Mouse (Mus musculus): ENCODE results near the gene Zcwpw1.
"Not testable (repeated sequence)": the region's sequence is repeated elsewhere in the genome, so short reads cannot be mapped to it uniquely, and the experiment has no call there.

The Zcwpw1 gene

DNA sequence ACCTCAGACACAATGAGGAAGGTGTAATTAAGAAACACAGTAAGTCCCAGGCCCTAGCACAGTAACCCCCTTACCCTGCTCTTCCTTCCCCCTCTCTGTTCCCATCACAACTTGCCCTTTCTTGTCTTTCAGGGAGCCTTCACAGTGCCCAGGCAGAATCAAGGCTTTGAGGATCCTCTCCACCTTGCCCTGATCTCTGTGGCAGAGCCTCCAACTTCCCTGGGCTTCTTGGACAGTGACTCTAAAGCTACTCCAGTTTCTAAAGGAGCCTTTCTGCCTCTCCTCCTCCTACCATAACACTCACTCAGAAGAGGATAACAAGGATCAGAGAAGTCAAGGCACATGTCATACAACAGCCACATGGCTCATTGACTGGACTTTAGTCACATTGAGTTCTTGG is 49.0 kb downstream of the Zcwpw1 start:
- DNase-seq = no peak

- not testable (repeated sequence) for DNase-seq
Observed at GRCm38 (mm10) chr5:137837110-137837509, 49.5 kb downstream of the Zcwpw1 start.

DNA sequence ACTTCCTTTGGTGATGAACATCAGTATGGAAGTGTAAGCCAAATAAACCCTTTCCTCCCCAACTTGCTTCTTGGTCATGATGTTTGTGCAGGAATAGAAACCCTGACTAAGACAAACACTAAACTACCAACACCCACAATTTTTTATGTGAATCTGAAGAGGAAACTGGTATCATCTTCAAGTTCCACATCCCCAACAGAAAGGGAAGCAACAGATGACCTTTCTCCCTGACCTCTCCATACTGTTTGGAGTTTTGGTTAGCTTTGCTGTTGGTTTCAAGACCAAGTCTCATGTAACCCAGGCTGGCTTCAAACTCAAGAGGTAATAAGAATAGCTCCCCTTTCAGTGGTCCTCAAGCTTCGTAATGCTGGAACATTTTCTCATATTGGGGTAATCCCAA is 62.7 kb downstream of the Zcwpw1 start:
- DNase-seq = not testable (repeated sequence)

DNA sequence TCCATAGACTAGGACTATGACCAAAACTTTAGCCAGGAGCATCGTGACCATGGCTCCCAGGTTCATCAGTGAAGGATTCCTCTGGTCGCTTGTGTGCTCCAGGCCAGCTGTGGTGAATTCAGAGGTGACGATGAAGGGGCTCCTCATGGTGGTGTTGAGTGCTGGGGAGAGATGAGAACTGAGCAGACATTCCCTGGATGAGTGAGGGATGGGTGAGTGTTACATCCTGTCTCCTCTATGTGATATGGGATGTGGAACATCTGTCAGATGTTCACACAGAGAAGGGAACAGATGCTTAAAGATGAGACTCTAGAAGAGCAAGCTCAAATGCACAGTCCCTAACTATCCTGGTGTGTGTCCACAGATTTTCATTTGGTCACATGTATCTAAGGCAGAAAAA is 67.3 kb downstream of the Zcwpw1 start:
- DNase-seq = not testable (repeated sequence)

DNA sequence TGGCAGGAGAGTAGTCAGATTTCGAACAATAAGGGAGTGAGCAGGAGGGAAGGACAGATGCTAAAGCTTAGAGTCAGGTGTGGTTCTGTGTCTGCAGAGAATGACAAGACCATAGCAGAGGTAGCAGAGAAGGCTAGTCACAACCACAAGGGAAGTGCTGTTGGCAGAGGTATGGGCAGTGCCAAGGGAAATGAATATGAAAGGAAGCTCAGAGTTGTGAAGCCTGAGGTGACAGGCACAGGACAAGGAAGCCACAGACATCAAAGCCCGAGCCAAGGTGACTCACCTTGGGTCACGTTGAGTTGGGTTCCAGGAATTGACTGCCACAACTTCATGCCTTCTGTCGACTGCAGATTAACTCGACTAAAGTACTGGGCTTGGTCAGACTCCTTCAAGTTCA is 69.3 kb downstream of the Zcwpw1 start:
- not testable (repeated sequence) for DNase-seq

- DNase-seq = not testable (repeated sequence)
Observed at GRCm38 (mm10) chr5:137857960-137858710, 70.5 kb downstream of the Zcwpw1 start, which contains the start of gene Pilrb1. Pilrb1 (minus strand) TSS chr5:137858106.

DNA sequence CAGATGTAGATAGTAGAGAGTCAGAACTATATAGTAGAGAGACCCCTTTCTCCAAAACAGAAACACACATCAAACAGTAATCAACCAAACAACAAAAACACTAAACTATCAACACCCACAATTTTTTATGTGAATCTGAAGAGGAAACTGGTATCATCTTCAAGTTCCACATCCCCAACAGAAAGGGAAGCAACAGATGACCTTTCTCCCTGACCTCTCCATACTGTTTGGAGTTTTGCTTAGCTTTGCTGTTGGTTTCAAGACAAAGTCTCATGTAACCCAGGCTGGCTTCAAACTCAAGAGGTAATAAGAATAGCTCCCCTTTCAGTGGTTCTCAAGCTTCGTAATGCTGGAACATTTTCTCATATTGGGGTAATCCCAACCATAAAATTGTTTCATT is 76.4 kb downstream of the Zcwpw1 start:
- not testable (repeated sequence) for DNase-seq

GRCm38 (mm10) chr5:137868600-137868999 is 81.0 kb downstream of the Zcwpw1 start:
- not testable (repeated sequence) for DNase-seq

- DNase-seq = not testable (repeated sequence)
Observed at GRCm38 (mm10) chr5:137871644-137872380, 84.2 kb downstream of the Zcwpw1 start, which contains the start of gene Pilrb2. Pilrb2 (minus strand) TSS chr5:137871815.
